Mouse (Mus musculus): ENCODE measurements at regions not wholly inside any gene's neighbourhood (a gene's known extent, or its start where the extent isn't known, plus 50 kb on each side); places are given as distances from the start of the nearest gene placed in this dataset.

- no peak for TF ChIP-seq CTCF (IDR thresholded peaks at IDR 0.05; ENCODE audit: extremely low read depth, insufficient read depth, insufficient read length, insufficient replicate concordance)
- no peak for TF ChIP-seq POLR2A (IDR thresholded peaks at IDR 0.05; ENCODE audit: low read depth, low read length)
Observed at GRCm38 (mm10) chr13:84056451-84056850, 165.6 kb upstream of the Tmem161b start.
